Mouse (Mus musculus): ENCODE data around the gene Alpl.

The Alpl gene

GRCm38 (mm10) chr4:137769635-137770034 lies 26.5 kb downstream of the Alpl start:
- no peak for DNase-seq

- DNase-seq = no peak
Observed at GRCm38 (mm10) chr4:137768831-137769230, 27.4 kb downstream of the Alpl start.

- DNase-seq = no peak
Observed at GRCm38 (mm10) chr4:137768381-137768780, 27.8 kb downstream of the Alpl start.

GRCm38 (mm10) chr4:137766365-137766764 lies 29.8 kb downstream of the Alpl start:
- no peak for DNase-seq

- no peak for DNase-seq
Observed at GRCm38 (mm10) chr4:137765554-137765971, 30.6 kb downstream of the Alpl start.

GRCm38 (mm10) chr4:137764621-137765020 lies 31.6 kb downstream of the Alpl start:
- no peak for DNase-seq

- no peak for DNase-seq
Observed at GRCm38 (mm10) chr4:137763920-137764495, 32.2 kb downstream of the Alpl start.

- DNase-seq = no peak
Observed at GRCm38 (mm10) chr4:137762886-137763285, 33.3 kb downstream of the Alpl start.

- no peak for DNase-seq
Observed at GRCm38 (mm10) chr4:137754446-137754845, 41.7 kb downstream of the Alpl start.

GRCm38 (mm10) chr4:137753199-137753598 lies 43.0 kb downstream of the Alpl start:
- DNase-seq = no peak

GRCm38 (mm10) chr4:137752471-137752870 lies 43.7 kb downstream of the Alpl start:
- no peak for DNase-seq

GRCm38 (mm10) chr4:137751717-137752116 lies 44.5 kb downstream of the Alpl start:
- no peak for DNase-seq

GRCm38 (mm10) chr4:137751310-137751709 lies 44.9 kb downstream of the Alpl start:
- no peak for DNase-seq

- DNase-seq = no peak
Observed at GRCm38 (mm10) chr4:137750121-137750520, 46.1 kb downstream of the Alpl start.

- DNase-seq = no peak
Observed at GRCm38 (mm10) chr4:137749680-137750079, 46.5 kb downstream of the Alpl start.

- DNase-seq = no peak
Observed at GRCm38 (mm10) chr4:137748726-137749125, 47.5 kb downstream of the Alpl start.

GRCm38 (mm10) chr4:137747590-137747989 lies 48.6 kb downstream of the Alpl start:
- no peak for DNase-seq

- no peak for DNase-seq
Observed at GRCm38 (mm10) chr4:137747091-137747490, 49.1 kb downstream of the Alpl start.

- DNase-seq = peak; percentile 46
Observed at GRCm38 (mm10) chr4:137744433-137744918, 51.7 kb downstream of the Alpl start.

- no peak for DNase-seq
Observed at GRCm38 (mm10) chr4:137743791-137744190, 52.4 kb downstream of the Alpl start.

- no peak for DNase-seq
Observed at GRCm38 (mm10) chr4:137740350-137740749, 55.8 kb downstream of the Alpl start.

- DNase-seq = peak; percentile 47
Observed at GRCm38 (mm10) chr4:137739151-137739923, 56.8 kb downstream of the Alpl start.

- no peak for DNase-seq
Observed at GRCm38 (mm10) chr4:137737760-137738159, 58.4 kb downstream of the Alpl start.

GRCm38 (mm10) chr4:137736220-137736701 lies 59.9 kb downstream of the Alpl start:
- peak; percentile 40 for DNase-seq

All from cerebellum, adult 9-10 months (tissue).